Mouse (Mus musculus) liver, embryonic 14.5 days (tissue): ENCODE measurements at regions not wholly inside any gene's neighbourhood (a gene's known extent, or its start where the extent isn't known, plus 50 kb on each side); places are given as distances from the start of the nearest gene placed in this dataset.

Source experiments
- CTCF ChIP-seq: IDR thresholded peaks from 2 replicates; pipeline ENCODE4 v1.5.1; 2016; ENCODE audit warnings: antibody characterized with exemption, low read depth, control low read depth
- EP300 ChIP-seq: IDR thresholded peaks from 2 replicates; pipeline ENCODE4 v1.6.1; 2016; ENCODE audit warnings: antibody characterized with exemption, low read depth

DNA sequence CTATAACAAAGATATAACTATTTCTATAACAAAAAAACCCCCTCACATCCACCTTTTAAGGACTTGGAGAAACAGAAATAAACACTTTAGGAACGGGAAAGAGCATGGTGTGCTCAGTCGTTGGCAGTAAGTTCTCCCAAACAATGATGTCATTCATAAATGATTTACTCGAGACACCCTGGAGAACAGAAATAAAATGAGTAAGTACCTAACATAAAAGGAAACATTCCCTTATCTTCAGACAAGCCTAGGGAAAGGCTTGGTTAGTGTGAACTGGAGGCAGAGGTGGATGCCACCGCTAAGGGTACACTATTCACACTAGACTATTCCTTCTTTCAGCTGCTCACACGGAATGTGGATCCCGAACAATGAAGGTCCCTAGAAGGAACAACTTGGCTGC lies 62.2 kb upstream of the Dnah5 start:
- no peak for TF ChIP-seq EP300
- TF ChIP-seq CTCF = no peak
